Mouse (Mus musculus) bone marrow macrophage, adult 2 months (primary cell): Measurements from ENCODE around the gene D230025D16Rik. TPM values are rescaled to one million over a fixed set of nuclear protein-coding genes. Genes with fewer than 3 reads are reported as not detected.
A peak's percentile ranks its signal among the peaks of the same experiment; 100 is the strongest.
"Not testable (repeated sequence)": the region's sequence is repeated elsewhere in the genome, so short reads cannot be mapped to it uniquely, and the experiment has no call there.

Source experiments
- H3K27ac ChIP-seq: 2 replicates; pipeline ENCODE4 v1.5.1; 2012; ENCODE audit warnings: low read depth, low read length; ENCODE audit not compliant: insufficient read depth
- H3K4me1 ChIP-seq: 2 replicates; pipeline ENCODE4 v1.6.1; 2012; ENCODE audit warnings: low read length; ENCODE audit not compliant: control insufficient read depth, insufficient read depth
- H3K4me3 ChIP-seq: 2 replicates; pipeline ENCODE4 v1.5.1; 2012; ENCODE audit warnings: mild to moderate bottlenecking, low read length, moderate library complexity; ENCODE audit not compliant: insufficient read depth
- CTCF ChIP-seq: IDR thresholded peaks from 2 replicates; pipeline ENCODE4 v1.5.1; 2012; ENCODE audit warnings: low read depth, mild to moderate bottlenecking, low read length, moderate library complexity
- POLR2A ChIP-seq: IDR thresholded peaks from 2 replicates; pipeline ENCODE4 v1.6.1; 2012; ENCODE audit warnings: mild to moderate bottlenecking, low read depth, low read length, borderline replicate concordance
- polyA plus RNA-seq: library from polyadenylated mRNA; stranded (reverse); fragments of >200 nt; gene quantifications from 2 replicates; pipeline ENCODE4 v1.2.4, GENCODE M21; 2012; ENCODE audit not compliant: missing spikeins, insufficient read depth, insufficient read length

D230025D16Rik gene
- polyA plus RNA-seq, 1 experiment = 27.8 TPM

DNA sequence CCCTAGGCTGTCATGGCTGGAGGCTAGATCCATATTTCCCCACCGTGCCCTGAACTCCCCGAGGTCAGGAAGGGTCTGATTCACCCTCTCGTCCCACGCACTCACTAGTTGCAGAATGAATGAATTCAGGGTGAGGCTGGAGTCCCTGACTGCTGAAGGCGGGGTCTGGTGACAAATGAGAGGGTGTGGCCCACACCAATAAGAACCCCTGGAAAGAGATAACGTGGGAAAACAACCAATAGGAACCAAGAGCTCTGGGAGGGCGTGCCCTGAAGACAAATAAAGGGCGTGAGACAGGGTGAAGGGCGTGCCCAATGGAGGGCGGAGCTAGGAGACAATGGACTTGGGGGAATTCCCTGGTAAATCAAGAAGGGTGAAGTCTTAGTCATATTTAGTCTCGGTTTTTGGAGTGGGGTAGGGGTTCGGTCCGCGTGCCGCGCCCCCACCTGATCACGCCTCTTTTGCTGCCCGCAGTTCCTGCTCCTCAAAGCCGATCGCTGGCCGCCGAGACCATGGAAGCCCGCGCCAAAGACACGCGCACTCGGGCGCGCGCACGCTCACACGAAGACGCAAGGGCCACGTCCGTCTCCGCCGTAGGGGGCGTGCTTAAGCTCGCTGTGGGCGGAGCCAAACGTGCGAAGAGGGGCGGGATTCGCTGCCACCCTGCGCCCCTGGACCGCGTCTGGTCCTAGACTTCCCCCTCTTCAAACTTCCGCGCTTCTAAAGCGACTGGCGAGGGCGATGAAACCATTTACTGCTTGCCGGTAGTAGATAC lies 64.2 kb downstream of the D230025D16Rik start:
- H3K4me3 ChIP-seq = peak overlapping the region; percentile 70
- TF ChIP-seq POLR2A (no peak), CTCF (no peak)
- peaks cover 10% of the 10 kb centered on the region; the same call in 1 of the 2 replicates for H3K4me1 ChIP-seq
- H3K27ac ChIP-seq = peak overlapping the region; percentile 53

DNA sequence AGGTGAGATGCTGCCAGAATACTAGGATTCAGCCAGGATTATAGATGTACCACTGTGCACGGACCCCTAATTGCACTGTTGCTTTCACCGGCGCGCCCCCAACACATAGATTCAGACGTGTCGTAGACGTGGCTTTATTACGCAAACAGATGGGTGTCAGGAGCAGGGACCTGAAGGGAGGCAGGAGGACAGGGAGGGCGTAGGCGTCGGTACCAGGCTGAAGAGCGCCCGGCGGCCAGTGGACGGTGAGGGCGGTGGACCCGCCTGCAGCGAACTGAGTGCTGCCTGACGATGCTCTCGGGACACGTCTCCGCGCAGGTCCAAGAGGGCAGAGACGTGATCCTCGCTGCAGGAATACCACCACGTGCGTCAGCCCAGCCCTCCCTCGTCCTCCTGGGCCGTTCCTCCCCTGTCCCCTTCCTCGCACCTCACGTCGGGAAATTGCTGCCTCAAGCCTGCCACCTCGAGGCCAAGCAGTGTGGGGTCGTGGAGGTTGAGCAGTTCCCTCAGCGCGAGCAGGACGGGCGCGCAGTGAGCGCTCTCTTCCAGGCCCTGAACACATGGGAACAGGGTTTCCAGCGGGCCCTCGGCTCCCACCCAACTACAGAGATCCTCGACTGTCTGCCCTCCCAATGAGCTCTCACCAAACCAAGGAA lies 65.0 kb downstream of the D230025D16Rik start, which contains the start of gene 4931428F04Rik:
Gene 4931428F04Rik (minus strand): TSS at position 60 of the 656 bp plus-strand sequence.
- TF ChIP-seq CTCF (no peak; the same call in 1 of the 2 replicates), POLR2A (no peak)
- H3K4me1 ChIP-seq = peaks cover 10% of the 10 kb centered on the region; the same call in 1 of the 2 replicates
- peak within 1 kb of the TSS; percentile 70 for H3K4me3 ChIP-seq
- peak within 1 kb of the TSS; percentile 53 for H3K27ac ChIP-seq

DNA sequence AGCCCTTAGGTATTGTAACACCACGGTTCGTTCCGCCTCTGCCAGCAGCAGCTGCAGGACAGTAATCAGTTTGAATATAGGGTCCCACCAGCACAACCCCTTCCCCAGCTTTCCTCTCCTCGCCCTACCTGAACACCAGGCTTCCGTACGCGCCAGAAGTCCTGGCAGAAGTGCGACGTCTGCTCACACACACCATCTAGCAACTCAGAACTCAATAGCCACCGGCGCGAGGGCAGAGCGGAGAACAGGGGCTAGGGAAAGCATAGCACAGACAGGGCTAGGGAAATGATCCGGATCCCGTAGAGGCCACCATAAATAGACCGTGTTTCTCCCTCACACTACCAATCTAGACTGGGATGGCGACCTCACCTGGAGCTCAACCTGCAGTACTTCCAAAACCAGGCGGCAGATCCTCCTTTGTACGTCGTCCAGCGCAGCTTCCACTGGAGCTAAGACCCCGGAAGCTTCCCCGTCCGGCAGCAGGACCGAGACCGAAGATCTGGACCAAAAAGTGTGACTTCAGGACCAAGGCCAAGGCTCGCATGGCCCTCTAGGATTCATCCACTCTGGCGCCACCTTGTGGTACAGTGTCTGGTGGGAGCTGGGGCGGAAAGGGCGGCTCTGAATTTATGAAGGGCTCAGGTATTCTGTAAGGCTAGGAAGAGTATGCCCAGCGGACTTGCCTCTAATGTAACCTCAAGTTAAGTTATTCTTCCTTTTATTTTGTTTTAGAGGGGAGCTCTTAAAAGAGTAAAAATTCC lies 65.8 kb downstream of the D230025D16Rik start:
- TF ChIP-seq CTCF (peak; percentile 83), POLR2A (no peak)
- Histone ChIP-seq H3K27ac (no peak overlapping the region), H3K4me1 (peaks cover 11% of the 10 kb centered on the region), H3K4me3 (no peak overlapping the region)

DNA sequence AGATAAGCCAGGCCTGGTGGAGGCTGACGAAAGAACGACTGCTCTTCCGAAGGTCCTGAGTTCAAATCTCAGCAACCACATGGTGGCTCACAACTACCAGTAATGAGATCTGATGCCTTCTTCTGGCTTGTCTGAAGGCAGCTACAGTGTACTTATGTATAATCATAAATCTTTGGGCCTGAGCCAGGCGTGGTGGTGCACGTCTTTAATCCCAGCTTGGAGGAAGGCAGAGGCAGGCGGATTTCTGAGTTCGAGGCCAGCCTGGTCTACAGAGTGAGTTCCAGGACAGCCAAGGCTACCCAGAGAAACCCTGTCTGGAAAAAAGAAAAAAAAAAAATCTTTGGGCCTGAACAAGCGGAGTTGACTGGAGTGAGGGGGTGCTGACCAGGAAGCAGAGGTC lies 66.4 kb downstream of the D230025D16Rik start:
- H3K27ac ChIP-seq, H3K4me3 ChIP-seq: not testable (repeated sequence)
- H3K4me1 ChIP-seq = peaks cover 15% of the 10 kb centered on the region

DNA sequence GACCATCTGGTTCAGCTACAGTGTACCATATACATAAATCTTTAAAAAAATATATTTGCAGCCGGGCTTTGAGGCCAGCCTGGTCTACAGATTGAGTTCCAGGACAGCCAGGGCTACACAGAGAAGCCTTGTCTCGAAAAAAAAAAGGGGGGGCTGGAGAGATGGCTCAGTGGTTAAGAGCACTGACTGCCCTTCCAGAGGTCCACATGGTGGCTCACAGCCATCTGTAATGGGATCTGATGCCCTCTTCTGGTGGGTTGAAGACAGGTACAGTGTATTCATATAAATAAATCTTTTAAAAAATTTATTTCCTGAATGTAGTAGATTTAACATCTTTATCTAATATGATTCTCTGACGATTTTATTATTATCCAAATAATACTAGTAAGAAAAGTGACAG lies 66.9 kb downstream of the D230025D16Rik start:
- H3K27ac ChIP-seq, H3K4me3 ChIP-seq: not testable (repeated sequence)
- H3K4me1 ChIP-seq = peaks cover 18% of the 10 kb centered on the region

DNA sequence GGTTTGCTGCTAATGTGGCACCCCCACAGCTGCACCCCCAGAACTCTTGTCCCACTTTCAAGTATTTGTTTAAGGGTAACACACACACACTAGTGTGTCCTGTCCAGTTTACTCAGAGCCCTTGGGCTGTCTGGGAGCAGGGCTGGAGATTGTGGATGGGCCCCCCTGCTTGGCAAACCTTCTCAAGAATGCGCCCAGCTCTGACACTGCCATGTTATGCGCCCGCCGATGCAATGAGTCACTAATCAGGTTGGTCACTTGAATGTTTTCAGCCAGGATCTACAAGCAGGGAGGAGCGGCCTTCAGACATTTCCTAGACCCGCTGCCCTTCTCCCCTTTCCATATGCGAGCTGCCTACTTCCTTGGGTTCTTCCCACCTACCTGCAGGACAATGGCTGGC lies 67.5 kb downstream of the D230025D16Rik start:
- H3K4me1 ChIP-seq = peaks cover 21% of the 10 kb centered on the region
- no peak overlapping the region for H3K27ac ChIP-seq
- no peak overlapping the region for H3K4me3 ChIP-seq
- TF ChIP-seq CTCF = no peak
- no peak for TF ChIP-seq POLR2A

DNA sequence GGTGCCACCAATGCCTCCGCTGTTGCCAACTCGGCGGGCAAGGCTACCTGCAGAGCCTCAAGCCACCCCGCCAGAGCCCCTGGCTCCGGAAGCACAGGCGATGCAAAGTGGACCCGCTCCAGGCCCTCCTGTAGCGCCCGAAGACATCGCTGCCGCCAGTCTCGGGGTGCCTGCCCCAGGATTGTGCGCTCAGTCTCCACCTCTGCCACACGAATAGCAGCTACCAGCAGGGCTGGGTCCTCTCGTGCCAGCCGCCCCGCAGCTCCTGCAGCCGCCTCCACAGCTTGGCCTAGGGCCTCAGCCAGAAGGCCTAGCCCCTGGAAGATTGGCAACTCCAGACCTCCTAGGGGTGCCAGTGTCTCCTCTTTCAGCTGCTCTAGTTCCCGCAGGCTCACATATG lies 68.5 kb downstream of the D230025D16Rik start:
- H3K4me1 ChIP-seq = peaks cover 21% of the 10 kb centered on the region
- TF ChIP-seq CTCF = no peak
- TF ChIP-seq POLR2A = no peak
- H3K27ac ChIP-seq = no peak overlapping the region
- H3K4me3 ChIP-seq = no peak overlapping the region

DNA sequence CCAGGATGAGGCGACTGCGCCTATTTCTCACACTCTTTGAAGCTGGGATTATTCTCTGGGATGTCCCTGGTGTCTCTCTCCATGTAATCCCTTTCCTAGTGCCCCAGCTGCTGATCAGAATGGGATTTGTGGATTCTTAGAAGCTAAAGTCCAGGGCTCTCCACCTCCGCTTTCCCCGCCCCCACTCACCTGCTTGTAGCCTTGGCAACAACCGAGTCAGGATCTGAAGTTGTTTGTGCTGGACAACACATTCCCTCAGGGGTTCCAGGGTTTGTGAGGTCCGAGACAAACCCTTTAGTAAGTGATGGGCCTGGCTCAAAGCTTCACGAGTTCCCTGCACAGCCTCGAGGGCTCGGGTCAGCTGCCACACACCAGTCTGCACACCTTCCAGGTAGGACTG lies 69.8 kb downstream of the D230025D16Rik start:
- no peak overlapping the region for H3K27ac ChIP-seq
- no peak overlapping the region for H3K4me3 ChIP-seq
- TF ChIP-seq POLR2A = no peak
- TF ChIP-seq CTCF = no peak
- H3K4me1 ChIP-seq = peaks cover 21% of the 10 kb centered on the region

DNA sequence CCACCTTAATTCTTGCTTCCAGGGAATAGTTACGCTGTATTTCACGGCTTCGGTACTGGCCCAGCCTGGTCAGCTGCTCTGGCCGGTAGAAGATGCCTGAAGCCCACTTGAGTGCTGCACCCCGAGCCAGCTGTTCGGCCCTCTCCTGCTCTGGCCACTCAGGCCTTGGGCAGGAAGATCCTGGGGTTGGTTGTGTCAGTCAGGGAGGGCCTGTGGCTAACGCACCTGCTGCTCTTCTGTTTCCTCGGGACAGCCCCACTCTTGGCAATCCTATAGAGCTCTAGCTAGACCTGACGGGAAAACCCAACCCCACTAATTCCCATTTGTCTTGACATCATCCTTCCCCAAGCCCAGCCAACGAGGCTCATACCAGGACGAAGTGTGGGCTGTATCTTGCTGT lies 70.3 kb downstream of the D230025D16Rik start:
- Histone ChIP-seq H3K27ac (no peak overlapping the region), H3K4me3 (no peak overlapping the region), H3K4me1 (peaks cover 19% of the 10 kb centered on the region)
- no peak for TF ChIP-seq CTCF
